Mouse (Mus musculus) heart, embryonic 11.5 days (tissue): ENCODE measurements around the gene Atp6v1g3. TPM values are rescaled to one million over a fixed set of nuclear protein-coding genes. Genes with fewer than 3 reads are reported as not detected.

Experiments
- ATAC-seq: fragments of 200-750 bp; cut with Nextera tagmentation; replicated peaks from 2 replicates; pipeline ENCODE4 v1.8.0; 2017; ENCODE audit warnings: moderate library complexity; ENCODE audit not compliant: insufficient number of reproducible peaks, low FRiP score, low TSS enrichment
- H3K27ac ChIP-seq: fragments of 300-500 bp; sonication (generic); 2 replicates; pipeline ENCODE4 v1.5.1; 2014; ENCODE audit warnings: mild to moderate bottlenecking, low read depth, low read length
- H3K27me3 ChIP-seq: fragments of 300-500 bp; sonication (generic); 2 replicates; pipeline ENCODE4 v1.6.1; 2014; ENCODE audit warnings: mild to moderate bottlenecking, low read length, mixed read lengths; ENCODE audit not compliant: control insufficient read depth, insufficient read depth
- H3K36me3 ChIP-seq: fragments of 300-500 bp; sonication (generic); 2 replicates; pipeline ENCODE4 v1.6.1; 2014; ENCODE audit warnings: mild to moderate bottlenecking, low read length, moderate library complexity, mixed read lengths; ENCODE audit not compliant: control insufficient read depth, insufficient read depth
- H3K4me1 ChIP-seq: fragments of 300-500 bp; sonication (generic); 2 replicates; pipeline ENCODE4 v1.6.1; 2014; ENCODE audit warnings: low read length; ENCODE audit not compliant: control insufficient read depth, insufficient read depth
- H3K4me2 ChIP-seq: fragments of 300-500 bp; sonication (generic); 2 replicates; pipeline ENCODE4 v1.6.1; 2014; ENCODE audit warnings: mild to moderate bottlenecking, moderate library complexity
- H3K4me3 ChIP-seq: fragments of 300-500 bp; sonication (generic); 2 replicates; pipeline ENCODE4 v1.5.1; 2014; ENCODE audit warnings: low read depth, low read length
- H3K9ac ChIP-seq: fragments of 300-500 bp; sonication (generic); 2 replicates; pipeline ENCODE4 v1.6.1; 2014; ENCODE audit warnings: mild to moderate bottlenecking, low read depth, low read length, moderate library complexity
- H3K9me3 ChIP-seq: fragments of 300-500 bp; sonication (generic); replicated peaks from 2 replicates; pipeline ENCODE4 v1.6.1; 2016; ENCODE audit warnings: low read length; ENCODE audit not compliant: control insufficient read depth
- WGBS: fragments of 180-500 bp; shearing (Covaris S2); extraction: QIAGEN DNeasy Blood & Tissue Kit; methylation state at CpG from one replicate; pipeline ENCODE4 v1.1.7; 2014; ENCODE audit not compliant: insufficient replicate concordance; 5-methylcytosine and 5-hydroxymethylcytosine counted together
- polyA plus RNA-seq: library from polyadenylated mRNA; unstranded; fragments of >200 nt; fragmentation: Nextera tagmentation; extraction: Ambion mirVana; gene quantifications from 2 replicates; pipeline ENCODE4 v1.2.1, GENCODE M21; 2014

Gene Atp6v1g3
- polyA plus RNA-seq, 1 experiment from 2014 or later: not detected

DNA sequence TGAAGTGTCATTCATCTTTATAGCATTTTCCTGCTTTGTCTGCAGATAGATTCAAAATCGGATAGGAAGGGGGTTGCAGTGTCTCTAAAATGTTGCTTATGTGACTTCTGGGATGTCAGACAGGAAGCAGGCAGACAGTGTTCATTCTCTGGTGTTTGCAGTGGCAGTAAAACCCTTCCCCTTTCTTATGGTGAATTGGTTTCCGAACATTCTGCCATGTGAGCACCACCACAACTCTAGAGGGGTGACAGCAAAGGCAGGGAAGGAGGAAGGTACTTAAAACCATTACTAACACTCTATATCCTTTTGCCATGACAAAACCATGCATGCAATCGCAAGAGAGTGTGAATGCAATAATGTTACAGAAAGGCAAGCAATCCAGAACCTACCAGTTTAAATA, 1.4 kb downstream of the Atp6v1g3 start:
- Histone ChIP-seq H3K27me3 (no peaks in the 10 kb centered on the region), H3K9ac (no peak overlapping the region), H3K9me3 (no peaks in the 10 kb centered on the region), H3K4me2 (no peak overlapping the region), H3K4me1 (no peaks in the 10 kb centered on the region), H3K4me3 (no peak overlapping the region), H3K27ac (no peak overlapping the region), H3K36me3 (no peaks in the 10 kb centered on the region)
- ATAC-seq: no peak
- WGBS: 74% methylated on average over 3 of the region's 3 CpGs

DNA sequence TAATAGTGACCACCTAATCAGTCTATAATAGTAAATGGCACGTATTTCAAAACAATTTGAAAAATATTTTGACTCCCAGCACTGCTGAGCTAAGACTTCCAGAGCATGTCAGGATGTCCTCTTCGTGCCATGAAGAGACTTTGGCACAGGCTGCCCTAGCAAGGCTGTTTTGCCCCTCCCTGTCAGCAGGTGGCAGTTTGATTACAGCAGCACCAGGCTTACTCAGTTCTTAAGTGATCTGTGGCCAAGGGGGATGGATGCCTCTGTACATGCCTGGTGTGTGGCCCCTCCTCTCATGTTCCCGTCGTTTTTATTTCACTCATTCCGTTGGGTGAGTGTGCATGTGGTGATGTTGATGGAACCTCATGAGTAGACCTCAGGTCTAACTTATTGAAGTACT, 2.3 kb downstream of the Atp6v1g3 start:
- 62% methylated on average over 5 of the region's 5 CpGs for whole genome bisulfite sequencing
- no peak for ATAC-seq

DNA sequence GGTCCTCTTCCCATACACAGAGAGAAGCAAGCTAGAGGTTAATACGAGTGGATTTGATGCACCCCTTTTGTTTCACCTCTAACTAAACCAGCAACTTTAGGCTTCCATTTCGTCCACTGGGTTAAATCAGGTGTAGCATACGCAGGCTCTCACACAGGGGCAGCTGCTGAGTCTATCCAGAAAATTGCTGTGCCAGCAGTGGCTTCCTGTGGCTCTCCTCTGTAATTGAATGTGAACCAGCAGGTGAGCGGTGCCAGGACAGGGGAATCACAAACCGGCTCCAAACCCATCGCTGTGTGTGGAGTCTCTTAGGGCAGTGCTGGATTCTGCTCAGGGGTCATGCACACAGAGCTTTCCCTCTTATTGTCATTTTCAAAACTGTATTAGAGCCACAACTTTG, 7.6 kb downstream of the Atp6v1g3 start:
- Histone ChIP-seq H3K4me3 (no peak overlapping the region), H3K9ac (no peak overlapping the region), H3K4me1 (no peaks in the 10 kb centered on the region), H3K9me3 (no peaks in the 10 kb centered on the region), H3K36me3 (no peaks in the 10 kb centered on the region), H3K4me2 (no peak overlapping the region), H3K27ac (no peak overlapping the region), H3K27me3 (no peaks in the 10 kb centered on the region)
- 66% methylated on average over 6 of the region's 6 CpGs for WGBS
- ATAC-seq: no peak

More for the DNA sequence above, 2.3 kb downstream of the Atp6v1g3 start:
- H3K4me3 ChIP-seq: no peak overlapping the region
- no peaks in the 10 kb centered on the region for H3K9me3 ChIP-seq
- no peak overlapping the region for H3K27ac ChIP-seq
- H3K4me2 ChIP-seq: no peak overlapping the region
- H3K27me3 ChIP-seq: no peaks in the 10 kb centered on the region
- H3K9ac ChIP-seq: no peak overlapping the region
- no peaks in the 10 kb centered on the region for H3K4me1 ChIP-seq
- no peaks in the 10 kb centered on the region for H3K36me3 ChIP-seq

DNA sequence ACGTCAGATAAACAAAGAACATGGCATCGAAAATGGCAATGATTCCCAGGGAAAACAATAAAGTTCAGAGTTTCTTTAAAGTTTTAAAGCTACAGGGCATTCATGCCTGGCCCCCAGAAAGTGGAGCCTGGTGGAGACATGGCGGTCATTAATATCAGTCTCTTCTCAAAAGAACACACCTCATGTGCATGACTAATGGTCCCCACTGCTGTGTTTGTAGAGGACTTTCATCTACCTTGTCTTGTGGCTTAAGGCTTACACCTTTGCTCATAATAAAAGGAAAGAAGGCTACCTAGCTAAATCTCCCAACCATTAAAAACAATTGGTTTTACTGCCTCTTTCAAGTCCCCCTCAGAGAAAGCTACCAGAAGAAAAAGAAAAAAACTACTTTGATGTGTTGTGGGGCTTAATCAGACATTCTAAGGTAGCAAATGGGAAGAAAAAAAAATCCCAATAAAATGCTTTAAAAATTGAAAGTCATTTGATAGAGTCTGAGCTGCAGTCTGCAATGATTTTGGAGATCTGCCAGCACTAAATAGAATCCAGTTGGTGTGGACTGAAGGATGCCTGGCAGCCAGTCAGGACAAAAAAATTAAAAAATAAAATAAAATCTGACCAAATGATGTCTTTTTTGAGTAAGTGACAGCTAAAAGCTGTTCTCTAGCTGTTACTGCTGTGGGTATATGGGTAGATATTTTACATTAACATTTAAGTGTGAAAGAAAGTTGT, 9.0 kb downstream of the Atp6v1g3 start:
- 76% methylated on average over 3 of the region's 3 CpGs for WGBS

DNA sequence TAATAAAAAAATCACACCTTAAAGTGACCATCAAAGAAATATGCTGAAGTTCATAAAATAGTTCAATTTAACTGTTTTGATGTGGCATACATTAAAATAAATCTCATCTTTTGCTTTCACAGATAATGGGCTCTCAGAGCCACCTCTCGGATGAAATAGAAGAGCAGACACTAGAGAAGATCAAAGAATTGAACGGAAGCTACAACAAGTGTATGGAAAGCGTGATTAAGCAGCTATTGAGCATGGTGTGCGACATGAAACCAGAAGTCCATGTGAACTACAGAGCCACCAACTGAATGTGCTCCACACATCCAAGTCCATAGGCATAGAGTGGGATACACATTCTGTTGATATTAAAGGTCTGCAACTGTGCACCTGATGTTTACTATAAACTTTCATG, 14.1 kb downstream of the Atp6v1g3 start:
- Histone ChIP-seq H3K9ac (no peak overlapping the region), H3K4me1 (no peaks in the 10 kb centered on the region), H3K36me3 (no peaks in the 10 kb centered on the region), H3K4me2 (no peak overlapping the region), H3K9me3 (no peaks in the 10 kb centered on the region), H3K27ac (no peak overlapping the region), H3K4me3 (no peak overlapping the region), H3K27me3 (no peaks in the 10 kb centered on the region)
- no peak for ATAC-seq
- WGBS: 76% methylated on average over 4 of the region's 4 CpGs

More for the DNA sequence above, 9.0 kb downstream of the Atp6v1g3 start:
- Histone ChIP-seq H3K9ac (no peak overlapping the region), H3K9me3 (no peaks in the 10 kb centered on the region), H3K36me3 (no peaks in the 10 kb centered on the region), H3K27me3 (no peaks in the 10 kb centered on the region), H3K4me3 (no peak overlapping the region), H3K4me1 (no peaks in the 10 kb centered on the region), H3K4me2 (no peak overlapping the region), H3K27ac (no peak overlapping the region)
- no peak for ATAC-seq

DNA sequence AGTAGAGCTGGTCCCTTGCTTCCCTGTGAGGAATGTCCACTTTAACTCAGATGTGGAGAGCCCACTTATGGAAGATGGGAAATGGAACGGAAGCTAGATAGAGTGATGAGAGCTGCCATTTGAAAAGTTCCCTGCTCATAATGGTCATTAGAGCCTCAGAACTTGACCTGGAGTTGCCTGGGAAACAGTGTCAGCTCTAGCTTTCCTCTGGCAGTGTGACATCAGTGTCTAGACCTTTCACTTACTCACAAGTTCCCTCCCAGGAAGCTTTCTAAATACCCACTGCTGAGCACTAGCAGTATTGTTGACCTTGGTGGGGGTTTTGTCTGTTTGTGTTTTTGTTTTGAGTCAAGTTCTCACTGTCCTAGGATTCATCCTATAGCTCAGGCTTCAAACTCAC, 15.2 kb downstream of the Atp6v1g3 start:
- Histone ChIP-seq H3K4me3 (no peak overlapping the region), H3K36me3 (no peaks in the 10 kb centered on the region), H3K9ac (no peak overlapping the region), H3K27ac (no peak overlapping the region), H3K4me2 (no peak overlapping the region), H3K9me3 (no peaks in the 10 kb centered on the region), H3K4me1 (no peaks in the 10 kb centered on the region), H3K27me3 (no peaks in the 10 kb centered on the region)
- 41% methylated on average over 1 of the region's 1 CpGs for WGBS
- no peak for ATAC-seq

DNA sequence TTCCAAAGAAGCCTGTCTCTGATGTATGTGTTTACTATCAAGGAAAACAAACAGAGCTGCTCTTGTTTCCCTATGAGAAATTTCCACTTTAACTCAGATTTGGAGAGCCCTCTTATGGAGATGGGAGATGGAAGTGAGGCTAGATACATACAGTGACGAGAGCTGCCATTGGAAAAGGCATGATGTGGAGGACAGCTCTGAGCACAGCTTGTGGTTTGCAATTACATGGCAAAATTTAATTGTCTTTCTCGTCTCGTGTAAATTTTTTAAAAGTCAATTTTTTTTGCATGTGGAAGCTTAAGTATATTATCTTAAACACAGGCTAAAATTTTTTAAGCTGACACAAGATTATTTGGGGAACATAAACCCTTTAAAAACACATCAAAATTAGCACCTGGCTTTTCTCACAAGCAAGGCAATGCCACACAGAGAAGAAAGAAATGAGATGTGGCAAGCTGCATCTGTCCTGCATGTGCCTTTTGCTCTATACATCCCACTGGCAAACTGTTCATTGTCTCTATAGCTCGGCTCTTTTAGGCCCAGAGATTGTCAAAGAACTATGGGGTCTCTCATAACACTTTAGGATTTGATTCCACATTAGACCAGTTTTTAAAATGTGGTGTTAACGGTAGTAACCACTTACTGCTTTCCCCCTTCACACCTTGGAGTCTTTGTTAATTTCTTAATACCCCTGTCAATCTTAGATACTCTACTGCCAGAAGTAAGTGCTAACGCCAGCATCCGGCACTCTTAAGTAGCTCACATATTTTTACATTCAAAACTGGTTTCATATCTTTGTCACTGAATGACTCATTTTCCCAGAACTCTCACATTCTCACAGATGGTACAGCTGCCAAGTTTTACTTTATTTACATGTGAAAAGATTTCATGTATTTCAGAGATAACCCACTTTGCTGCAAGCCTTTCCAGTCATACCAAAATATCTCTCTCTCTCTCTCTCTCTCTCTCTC, 16.2 kb downstream of the Atp6v1g3 start:
- 63% methylated on average over 7 of the region's 7 CpGs for WGBS
- H3K9ac ChIP-seq: no peak overlapping the region

DNA sequence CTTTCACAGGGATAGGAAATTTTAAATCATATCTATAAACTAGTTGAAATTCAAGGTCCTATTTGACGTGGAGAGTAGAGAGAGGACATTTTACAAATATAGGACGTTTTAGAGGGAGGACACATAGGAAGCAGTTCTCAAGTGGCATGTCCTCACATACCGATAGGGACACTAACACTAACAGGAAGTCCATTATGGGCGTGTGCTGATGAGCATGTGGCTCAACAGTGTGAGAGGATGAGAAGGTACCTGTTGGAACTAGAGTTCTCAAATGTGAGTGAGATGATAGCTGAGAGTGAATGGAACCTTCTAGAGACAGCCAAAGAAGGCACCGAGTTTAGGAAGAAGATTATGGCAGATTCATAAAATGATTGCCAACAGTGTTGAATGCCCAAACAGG, 17.9 kb downstream of the Atp6v1g3 start:
- H3K4me1 ChIP-seq: no peaks in the 10 kb centered on the region
- H3K4me3 ChIP-seq: no peak overlapping the region
- no peak overlapping the region for H3K4me2 ChIP-seq
- H3K9me3 ChIP-seq: no peaks in the 10 kb centered on the region
- no peak for ATAC-seq
- WGBS: 71% methylated on average over 5 of the region's 5 CpGs
- H3K9ac ChIP-seq: no peak overlapping the region
- H3K27me3 ChIP-seq: no peaks in the 10 kb centered on the region
- H3K27ac ChIP-seq: no peak overlapping the region
- no peaks in the 10 kb centered on the region for H3K36me3 ChIP-seq

More for the DNA sequence above, 16.2 kb downstream of the Atp6v1g3 start:
- no peak overlapping the region for H3K4me2 ChIP-seq
- H3K9me3 ChIP-seq: no peaks in the 10 kb centered on the region
- no peak overlapping the region for H3K4me3 ChIP-seq
- ATAC-seq: no peak
- no peaks in the 10 kb centered on the region for H3K4me1 ChIP-seq
- H3K36me3 ChIP-seq: no peaks in the 10 kb centered on the region
- no peak overlapping the region for H3K27ac ChIP-seq
- H3K27me3 ChIP-seq: no peaks in the 10 kb centered on the region
